Mouse (Mus musculus) forebrain, embryonic 14.5 days (tissue): ENCODE results near the gene Bhmt2. TPM values are rescaled to one million over a fixed set of nuclear protein-coding genes. Genes with fewer than 3 reads are reported as not detected.

Experiments
- ATAC-seq: fragments of 200-750 bp; cut with Nextera tagmentation; 2 replicates; pipeline ENCODE4 v1.8.0; 2017; ENCODE audit warnings: mild to moderate bottlenecking, moderate library complexity
- DNase-seq: peaks from one replicate; pipeline ENCODE4 v3.0.0-alpha.2; 2015; ENCODE audit warnings: low spot score
- H3K27ac ChIP-seq: fragments of 300-500 bp; sonication (generic); 2 replicates; pipeline ENCODE4 v1.5.1; 2014; ENCODE audit warnings: low read depth, mild to moderate bottlenecking, control low read depth, low read length, moderate library complexity
- H3K27me3 ChIP-seq: fragments of 300-500 bp; sonication (generic); replicated peaks from 2 replicates; pipeline ENCODE4 v1.6.1; 2014; ENCODE audit warnings: low read length, control low read depth, mixed read lengths; ENCODE audit not compliant: control insufficient read depth, insufficient read depth
- H3K36me3 ChIP-seq: fragments of 300-500 bp; sonication (generic); 2 replicates; pipeline ENCODE4 v1.6.1; 2014; ENCODE audit warnings: low read length, control low read depth; ENCODE audit not compliant: control insufficient read depth, insufficient read depth
- H3K4me1 ChIP-seq: fragments of 300-500 bp; sonication (generic); 2 replicates; pipeline ENCODE4 v1.6.1; 2014; ENCODE audit warnings: antibody characterized with exemption, low read length, control low read depth; ENCODE audit not compliant: control insufficient read depth, insufficient read depth
- H3K4me2 ChIP-seq: fragments of 300-500 bp; sonication (generic); 2 replicates; pipeline ENCODE4 v1.6.1; 2014; ENCODE audit warnings: mild to moderate bottlenecking, control low read depth, low read length
- H3K4me3 ChIP-seq: fragments of 300-500 bp; sonication (generic); 2 replicates; pipeline ENCODE4 v1.5.1; 2014; ENCODE audit warnings: low read depth, low read length, control low read depth
- H3K9ac ChIP-seq: fragments of 300-500 bp; sonication (generic); 2 replicates; pipeline ENCODE4 v1.6.1; 2014; ENCODE audit warnings: mild to moderate bottlenecking, low read length, control low read depth, moderate library complexity
- H3K9me3 ChIP-seq: fragments of 300-500 bp; sonication (generic); replicated peaks from 2 replicates; pipeline ENCODE4 v1.6.1; 2016; ENCODE audit warnings: low read length, control low read depth, mixed read lengths; ENCODE audit not compliant: control insufficient read depth
- WGBS: fragments of 180-500 bp; shearing (Covaris S2); extraction: QIAGEN DNeasy Blood & Tissue Kit; methylation state at CpG from one replicate; pipeline ENCODE4 v1.1.7; 2014; 5-methylcytosine and 5-hydroxymethylcytosine counted together
- polyA plus RNA-seq: library from polyadenylated mRNA; unstranded; fragments of >200 nt; fragmentation: Nextera tagmentation; extraction: Ambion mirVana; gene quantifications from 2 replicates; pipeline ENCODE4 v1.2.1, GENCODE M21; 2014

Bhmt2 gene
- polyA plus RNA-seq, 1 experiment from 2014 or later = not detected

- Histone ChIP-seq H3K9ac (no peak overlapping the region), H3K27me3 (no peaks in the 10 kb centered on the region), H3K4me2 (no peak overlapping the region), H3K4me3 (no peak overlapping the region), H3K4me1 (no peaks in the 10 kb centered on the region), H3K36me3 (no peaks in the 10 kb centered on the region), H3K9me3 (no peaks in the 10 kb centered on the region), H3K27ac (no peak overlapping the region)
- no peak for ATAC-seq
- DNase-seq = no peak
- WGBS = 89% methylated on average over 4 of the region's 4 CpGs
Measured at GRCm38 (mm10) chr13:93707271-93707670, 33.2 kb upstream of the Bhmt2 start.

- H3K36me3 ChIP-seq = no peaks in the 10 kb centered on the region
- no peak overlapping the region for H3K27ac ChIP-seq
- WGBS = 84% methylated on average over 4 of the region's 4 CpGs
- no peak overlapping the region for H3K9ac ChIP-seq
- no peak overlapping the region for H3K4me3 ChIP-seq
- H3K27me3 ChIP-seq = no peaks in the 10 kb centered on the region
- no peaks in the 10 kb centered on the region for H3K4me1 ChIP-seq
- DNase-seq (no peak), ATAC-seq (no peak)
- no peaks in the 10 kb centered on the region for H3K9me3 ChIP-seq
- no peak overlapping the region for H3K4me2 ChIP-seq
Measured at GRCm38 (mm10) chr13:93705697-93706096, 31.6 kb upstream of the Bhmt2 start.

- 48% methylated on average over 6 of the region's 6 CpGs for WGBS
- Histone ChIP-seq H3K4me3 (no peak overlapping the region), H3K9me3 (no peaks in the 10 kb centered on the region), H3K4me2 (no peak overlapping the region), H3K9ac (no peak overlapping the region), H3K27ac (no peak overlapping the region), H3K27me3 (no peaks in the 10 kb centered on the region), H3K4me1 (no peaks in the 10 kb centered on the region), H3K36me3 (no peaks in the 10 kb centered on the region)
- DNase-seq (peak; percentile 14), ATAC-seq (no peak)
Measured at GRCm38 (mm10) chr13:93698866-93699265, 24.8 kb upstream of the Bhmt2 start.

GRCm38 (mm10) chr13:93690821-93691220 lies 16.7 kb upstream of the Bhmt2 start:
- DNase-seq (no peak), ATAC-seq (no peak)
- Histone ChIP-seq H3K36me3 (no peaks in the 10 kb centered on the region), H3K9me3 (no peaks in the 10 kb centered on the region), H3K4me3 (no peak overlapping the region), H3K4me1 (no peaks in the 10 kb centered on the region), H3K9ac (no peak overlapping the region), H3K27me3 (no peaks in the 10 kb centered on the region), H3K27ac (no peak overlapping the region), H3K4me2 (no peak overlapping the region)
- 93% methylated on average over 1 of the region's 1 CpGs for WGBS

DNA sequence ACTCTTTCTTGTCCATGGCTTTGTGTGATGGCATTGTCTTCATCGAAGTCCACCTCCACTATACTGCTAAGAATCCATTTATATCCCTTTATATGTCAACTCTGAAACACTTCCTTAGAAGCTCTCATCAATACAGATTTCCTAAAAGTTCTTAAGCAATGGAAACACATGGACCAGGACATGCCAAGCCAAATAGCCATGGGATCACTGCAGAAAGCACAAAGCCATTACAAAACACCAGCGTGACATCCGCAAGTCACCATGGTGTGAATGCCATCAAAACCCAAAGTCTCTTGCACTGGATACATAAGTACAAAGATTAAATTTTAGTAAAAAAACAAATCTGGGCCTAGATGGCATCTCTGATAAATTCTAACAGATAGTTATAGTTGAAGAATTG lies 15.5 kb upstream of the Bhmt2 start:
- no peak for ATAC-seq
- H3K27ac ChIP-seq = no peak overlapping the region
- 93% methylated on average over 3 of the region's 3 CpGs for WGBS
- H3K9me3 ChIP-seq = no peaks in the 10 kb centered on the region
- no peaks in the 10 kb centered on the region for H3K27me3 ChIP-seq
- no peak overlapping the region for H3K4me3 ChIP-seq
- no peaks in the 10 kb centered on the region for H3K4me1 ChIP-seq
- H3K36me3 ChIP-seq = no peaks in the 10 kb centered on the region
- no peak overlapping the region for H3K4me2 ChIP-seq
- DNase-seq = no peak
- H3K9ac ChIP-seq = no peak overlapping the region

- ATAC-seq (no peak), DNase-seq (peak; percentile 11)
- H3K4me1 ChIP-seq = no peaks in the 10 kb centered on the region
Measured at GRCm38 (mm10) chr13:93687321-93687720, 13.2 kb upstream of the Bhmt2 start.

DNA sequence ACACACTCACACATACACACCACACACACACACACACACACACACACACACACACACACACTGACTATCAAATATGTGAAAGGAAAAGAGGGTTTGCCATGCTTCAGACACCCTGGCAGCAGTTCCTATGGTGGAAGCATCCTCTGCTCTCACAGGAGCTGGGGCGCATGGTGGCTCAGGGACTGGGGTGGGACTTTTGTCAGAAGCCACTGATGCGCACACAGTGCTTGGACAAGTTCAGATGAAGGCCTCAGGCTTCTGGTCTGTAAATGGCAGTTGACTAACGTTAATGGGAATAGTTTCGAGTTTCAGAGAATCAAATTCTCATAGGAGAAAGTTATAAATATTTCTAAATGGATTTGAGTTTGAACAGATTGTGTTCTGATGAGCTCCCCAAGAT lies 11.1 kb upstream of the Bhmt2 start:
- H3K9ac ChIP-seq = no peak overlapping the region
- ATAC-seq (no peak), DNase-seq (no peak)
- no peak overlapping the region for H3K4me2 ChIP-seq
- H3K36me3 ChIP-seq = no peaks in the 10 kb centered on the region
- WGBS = 69% methylated on average over 4 of the region's 4 CpGs
- H3K27me3 ChIP-seq = no peaks in the 10 kb centered on the region
- H3K27ac ChIP-seq = no peak overlapping the region
- no peaks in the 10 kb centered on the region for H3K9me3 ChIP-seq
- no peaks in the 10 kb centered on the region for H3K4me1 ChIP-seq
- H3K4me3 ChIP-seq = no peak overlapping the region

More at GRCm38 (mm10) chr13:93687321-93687720, 13.2 kb upstream of the Bhmt2 start:
- Histone ChIP-seq H3K9me3 (no peaks in the 10 kb centered on the region), H3K27ac (no peak overlapping the region), H3K4me2 (no peak overlapping the region), H3K27me3 (no peaks in the 10 kb centered on the region), H3K9ac (no peak overlapping the region), H3K36me3 (no peaks in the 10 kb centered on the region), H3K4me3 (no peak overlapping the region)
- WGBS = 18% methylated on average over 5 of the region's 5 CpGs

- H3K4me2 ChIP-seq = no peak overlapping the region
- H3K4me1 ChIP-seq = no peaks in the 10 kb centered on the region
- DNase-seq (peak; percentile 38), ATAC-seq (no peak; the same call in 1 of the 2 replicates)
- no peaks in the 10 kb centered on the region for H3K27me3 ChIP-seq
- H3K4me3 ChIP-seq = no peak overlapping the region
- no peak overlapping the region for H3K9ac ChIP-seq
- no peaks in the 10 kb centered on the region for H3K36me3 ChIP-seq
- H3K27ac ChIP-seq = no peak overlapping the region
- H3K9me3 ChIP-seq = no peaks in the 10 kb centered on the region
Measured at GRCm38 (mm10) chr13:93683336-93683735, 9.2 kb upstream of the Bhmt2 start.

DNA sequence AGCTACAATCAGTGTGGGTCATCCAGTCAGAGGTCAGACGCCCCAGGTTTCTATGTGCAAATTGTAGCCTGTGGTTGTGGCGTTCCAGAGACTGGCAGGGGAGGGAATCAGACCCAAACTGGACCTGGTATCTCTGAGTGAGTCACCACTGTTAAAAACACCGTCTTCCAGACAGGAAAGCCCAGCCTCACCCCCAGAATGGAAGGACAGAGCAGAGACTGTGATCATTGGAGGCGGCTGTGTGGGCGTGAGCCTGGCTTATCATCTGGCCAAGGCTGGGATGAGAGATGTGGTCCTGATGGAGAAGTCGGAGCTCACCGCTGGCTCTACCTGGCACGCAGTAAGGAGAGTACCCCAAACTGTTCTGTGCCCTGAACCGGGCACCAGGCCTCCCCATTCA lies 2.8 kb upstream of the Bhmt2 start:
- Histone ChIP-seq H3K9me3 (no peaks in the 10 kb centered on the region), H3K4me2 (no peak overlapping the region), H3K27me3 (0 out of 2 replicates have a peak, but pooled peaks cover 9% of the 10 kb centered on the region), H3K36me3 (no peaks in the 10 kb centered on the region), H3K9ac (no peak overlapping the region), H3K4me1 (no peaks in the 10 kb centered on the region), H3K4me3 (no peak overlapping the region), H3K27ac (no peak overlapping the region)
- WGBS = 83% methylated on average over 9 of the region's 9 CpGs
- DNase-seq (no peak), ATAC-seq (no peak)
